Mouse (Mus musculus) C2C12 (cell line): Measurements from ENCODE around the gene Ttyh1.

Experiments used
- CTCF ChIP-seq: IDR thresholded peaks from one replicate; pipeline ENCODE4 v1.5.1; 2011; ENCODE audit not compliant: control insufficient read depth, insufficient read depth, insufficient read length
- MAX ChIP-seq: IDR thresholded peaks from one replicate; pipeline ENCODE4 v1.6.1; 2011; ENCODE audit warnings: mild to moderate bottlenecking, control low read depth
- USF1 ChIP-seq: IDR thresholded peaks from one replicate; pipeline ENCODE4 v1.6.1; 2011; ENCODE audit warnings: low read depth, mild to moderate bottlenecking, control low read depth, moderate library complexity

DNA sequence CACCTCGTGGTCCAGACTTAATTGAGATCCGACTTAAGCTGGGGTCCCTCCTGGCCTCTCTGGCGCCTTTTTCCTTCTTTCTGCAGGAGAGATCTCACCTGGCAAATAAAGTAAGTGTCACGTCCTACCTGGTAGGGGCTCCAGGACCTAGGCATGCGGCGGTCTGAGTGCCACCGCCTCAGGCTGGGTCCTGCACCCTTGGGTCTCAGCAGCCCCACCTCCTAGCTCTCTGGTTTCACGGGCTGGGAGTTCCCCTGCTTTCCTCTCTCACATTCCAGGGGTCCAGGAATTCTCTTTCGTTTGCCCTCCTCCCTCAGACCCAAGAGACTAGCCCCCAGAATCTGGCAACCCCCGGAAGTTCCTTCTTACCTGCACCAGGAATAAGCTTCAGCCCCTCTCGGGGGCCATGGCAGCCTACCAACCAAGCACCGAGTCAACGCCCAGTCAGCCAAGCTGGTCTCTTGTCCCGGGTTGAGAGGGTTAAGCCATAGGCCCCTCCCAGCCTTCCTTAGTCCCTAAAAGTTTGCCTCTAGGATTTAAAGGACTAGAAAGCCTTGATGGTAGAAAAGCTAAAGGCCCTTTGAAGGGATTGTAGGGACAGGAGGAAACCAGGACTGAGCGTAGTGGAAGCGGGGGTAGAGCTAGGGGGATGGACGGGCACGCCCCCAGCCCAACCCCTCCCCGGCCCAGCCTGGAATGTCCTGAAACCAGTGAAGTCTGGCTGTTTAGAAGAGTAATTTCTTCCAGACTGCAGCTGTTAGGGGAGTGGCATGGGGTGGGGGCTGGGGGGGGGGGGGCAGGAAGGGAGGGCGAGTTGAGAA, 45.1 kb downstream of the Ttyh1 start, which contains the start of gene Cdc42ep5:
- TF ChIP-seq CTCF (no peak), MAX (no peak), USF1 (no peak)
